Mouse (Mus musculus) olfactory bulb, adult 2 months (tissue): ENCODE results near the gene Cd79b. TPM values are rescaled to one million over a fixed set of nuclear protein-coding genes. Genes with fewer than 3 reads are reported as not detected.

ENCODE experiments used
- H3K27ac ChIP-seq: fragments of 200-500 bp; 2 replicates; pipeline ENCODE4 v1.5.1; 2012; ENCODE audit warnings: low read depth, low read length; ENCODE audit not compliant: insufficient read depth
- H3K4me1 ChIP-seq: fragments of 200-500 bp; 2 replicates; pipeline ENCODE4 v1.6.1; 2012; ENCODE audit warnings: low read length; ENCODE audit not compliant: control insufficient read depth, insufficient read depth
- H3K4me3 ChIP-seq: fragments of 200-500 bp; 2 replicates; pipeline ENCODE4 v1.5.1; 2012; ENCODE audit warnings: mild to moderate bottlenecking, low read depth, low read length, moderate library complexity; ENCODE audit not compliant: insufficient read depth
- CTCF ChIP-seq: fragments of 200-500 bp; IDR thresholded peaks from 2 replicates; pipeline ENCODE4 v1.5.1; 2012; ENCODE audit warnings: low read depth, mild to moderate bottlenecking, low read length, moderate library complexity; ENCODE audit not compliant: insufficient read depth
- POLR2A ChIP-seq: fragments of 200-500 bp; IDR thresholded peaks from 2 replicates; pipeline ENCODE4 v1.6.1; 2012; ENCODE audit warnings: mild to moderate bottlenecking, low read depth, low read length, moderate library complexity; ENCODE audit not compliant: insufficient read depth
- WGBS: fragments of 180-500 bp; shearing (Covaris S2); methylation state at CpG from one replicate; pipeline ENCODE4 v1.1.7; 2018; 5-methylcytosine and 5-hydroxymethylcytosine counted together
- polyA plus RNA-seq: library from polyadenylated mRNA; stranded (reverse); fragments of >200 nt; gene quantifications from 2 replicates; pipeline ENCODE4 v1.2.4, GENCODE M21; 2012; ENCODE audit warnings: low replicate concordance; ENCODE audit not compliant: missing spikeins, insufficient read depth, insufficient read length

Cd79b gene
- polyA plus RNA-seq, 1 experiment, result not detected

DNA sequence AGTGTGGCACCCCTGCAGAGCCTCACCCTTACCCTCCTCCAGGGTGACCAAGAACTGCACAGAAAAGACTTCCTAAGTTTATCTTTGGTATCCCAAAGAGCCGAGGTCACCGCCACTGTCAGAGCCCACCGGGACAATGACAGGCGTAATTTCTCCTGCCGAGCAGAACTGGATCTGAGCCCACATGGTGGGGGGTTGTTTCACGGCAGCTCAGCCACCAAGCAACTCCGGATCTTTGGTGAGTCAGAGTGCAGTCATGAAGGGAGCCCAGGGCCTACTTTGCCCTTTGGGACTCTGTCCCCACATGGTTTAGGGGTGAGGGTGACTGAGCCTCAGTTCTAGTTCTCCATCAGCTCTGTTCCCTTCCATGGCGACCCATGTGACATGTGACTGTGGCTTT, 30.4 kb downstream of the Cd79b start:
- Histone ChIP-seq H3K4me3 (no peak overlapping the region), H3K27ac (no peak overlapping the region), H3K4me1 (0 out of 2 replicates have a peak, but pooled peaks cover 4% of the 10 kb centered on the region)
- no peak for TF ChIP-seq POLR2A
- TF ChIP-seq CTCF, result no peak
- WGBS, result 42% methylated on average over 8 of the region's 8 CpGs

DNA sequence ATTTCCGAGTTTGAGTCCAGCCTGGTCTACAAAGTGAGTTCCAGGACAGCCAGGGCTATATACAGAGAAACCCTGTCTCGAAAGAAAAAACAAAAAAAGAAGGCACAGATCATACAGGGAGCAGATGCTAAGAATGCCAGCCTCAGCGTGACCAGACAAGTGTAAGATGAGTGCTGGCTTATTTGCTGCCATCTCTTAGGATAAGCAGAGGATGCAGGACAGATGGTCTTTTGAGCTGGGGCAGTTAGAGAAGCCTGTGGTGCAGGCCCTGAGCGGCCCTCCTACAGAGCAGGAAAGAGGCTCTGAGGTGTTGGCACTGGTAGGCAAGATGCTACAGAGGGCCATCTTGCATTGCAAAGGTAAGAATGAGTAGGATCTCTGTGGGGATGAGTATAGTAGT, 31.2 kb downstream of the Cd79b start:
- Histone ChIP-seq H3K4me3 (no peak overlapping the region), H3K4me1 (0 out of 2 replicates have a peak, but pooled peaks cover 4% of the 10 kb centered on the region), H3K27ac (no peak overlapping the region)
- WGBS, result 86% methylated on average over 4 of the region's 4 CpGs
- TF ChIP-seq CTCF, result no peak
- TF ChIP-seq POLR2A, result no peak

DNA sequence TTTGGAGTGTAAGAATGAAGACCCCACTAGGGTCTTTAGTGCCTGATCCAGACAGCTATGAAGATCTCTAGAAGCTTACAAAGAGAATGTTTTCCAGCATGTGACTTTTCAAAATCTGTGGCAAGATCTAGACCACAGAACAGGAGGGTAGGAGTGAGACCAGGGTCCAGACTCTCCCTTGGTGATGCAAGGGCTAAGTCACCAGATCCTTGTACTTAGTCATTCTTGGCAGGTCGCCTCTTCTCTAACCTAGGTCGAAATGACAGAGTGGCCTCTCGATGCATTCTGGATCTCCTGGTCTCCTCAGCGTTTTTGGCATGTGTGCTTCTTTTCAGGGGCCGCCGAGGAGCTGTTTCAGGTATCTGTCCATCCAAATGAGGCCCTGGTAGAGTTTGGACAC, 32.1 kb downstream of the Cd79b start:
- H3K4me3 ChIP-seq, result no peak overlapping the region
- H3K4me1 ChIP-seq, result 0 out of 2 replicates have a peak, but pooled peaks cover 4% of the 10 kb centered on the region
- TF ChIP-seq POLR2A, result no peak
- no peak for TF ChIP-seq CTCF
- 88% methylated on average over 6 of the region's 6 CpGs for WGBS
- no peak overlapping the region for H3K27ac ChIP-seq

DNA sequence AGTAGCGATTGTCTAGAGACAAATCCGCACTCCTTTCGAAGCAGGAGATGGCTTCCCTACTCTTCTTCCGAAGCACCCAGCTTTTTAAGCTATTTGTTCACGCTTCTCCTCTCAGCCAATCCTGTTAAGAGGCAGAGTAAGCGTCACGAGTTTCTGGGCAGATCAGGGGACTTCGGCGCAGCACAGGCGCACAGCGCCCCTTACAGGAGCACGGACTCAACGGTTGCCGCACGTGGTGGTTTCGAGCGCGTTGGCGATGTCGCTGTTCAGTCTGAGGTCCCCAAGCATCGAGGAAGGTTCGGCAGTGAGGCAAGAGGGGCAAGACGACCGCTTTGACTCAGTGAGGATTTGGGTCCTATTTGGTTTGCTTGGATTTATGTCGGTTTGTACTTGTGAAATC, 38.1 kb downstream of the Cd79b start, which contains the start of gene Tcam1:
Gene Tcam1, plus strand, starts transcription at position 219 of the 400 bp plus-strand sequence.
- Histone ChIP-seq H3K27ac (no peak within 1 kb of the TSS), H3K4me1 (peaks cover 4% of the 10 kb centered on the region), H3K4me3 (no peak within 1 kb of the TSS)
- no peak for TF ChIP-seq POLR2A
- TF ChIP-seq CTCF, result peak; percentile 59
- WGBS, result 5% methylated on average over 25 of the region's 25 CpGs

DNA sequence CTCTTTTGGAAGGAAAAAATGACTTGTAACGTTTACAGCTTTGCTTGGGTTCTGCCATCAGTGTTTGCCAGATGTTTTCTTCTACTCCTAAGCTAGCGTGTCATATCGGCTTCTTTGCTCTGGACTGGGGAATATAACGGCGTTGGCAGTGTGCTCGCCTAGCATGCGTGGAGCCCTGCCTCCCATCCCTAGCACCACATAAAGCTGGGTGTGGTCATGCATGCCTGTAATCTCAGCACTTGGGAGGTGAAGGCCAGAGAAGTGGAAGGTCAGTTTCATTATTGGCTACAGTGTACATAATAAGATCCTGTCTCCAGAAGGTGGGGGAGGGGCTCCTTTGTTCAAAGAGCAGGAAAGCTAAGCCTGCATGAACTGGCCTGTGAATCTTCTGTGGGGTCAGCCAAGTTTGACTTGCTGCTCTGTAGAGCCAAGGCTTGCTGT, 39.6 kb downstream of the Cd79b start:
- 79% methylated on average over 7 of the region's 7 CpGs for WGBS
- no peak overlapping the region for H3K27ac ChIP-seq
- no peak for TF ChIP-seq POLR2A
- TF ChIP-seq CTCF, result no peak
- H3K4me3 ChIP-seq, result no peak overlapping the region
- H3K4me1 ChIP-seq, result peaks cover 11% of the 10 kb centered on the region

DNA sequence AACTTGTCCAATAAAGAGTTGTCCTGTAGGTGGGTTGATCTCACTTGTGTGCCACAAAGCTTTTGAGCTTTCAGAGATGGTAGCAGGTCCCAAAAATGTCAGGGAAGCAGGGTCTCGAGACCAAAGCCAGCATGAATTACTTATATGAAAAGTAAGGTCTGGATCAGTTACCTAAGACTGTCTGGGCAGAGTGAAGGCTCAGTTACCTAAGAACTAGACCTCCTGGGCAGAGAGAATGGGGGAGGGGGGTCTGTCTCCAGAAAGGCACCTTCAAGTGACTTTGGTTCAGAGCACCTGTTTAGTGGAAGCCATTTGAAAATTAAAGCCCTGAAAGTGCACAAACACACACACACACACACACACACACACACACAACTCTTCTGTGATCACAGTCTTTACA, 40.2 kb downstream of the Cd79b start:
- Histone ChIP-seq H3K27ac (no peak overlapping the region), H3K4me1 (peaks cover 12% of the 10 kb centered on the region), H3K4me3 (no peak overlapping the region)
- TF ChIP-seq CTCF, result no peak
- no peak for TF ChIP-seq POLR2A
- WGBS, result 91% methylated on average over 1 of the region's 1 CpGs

DNA sequence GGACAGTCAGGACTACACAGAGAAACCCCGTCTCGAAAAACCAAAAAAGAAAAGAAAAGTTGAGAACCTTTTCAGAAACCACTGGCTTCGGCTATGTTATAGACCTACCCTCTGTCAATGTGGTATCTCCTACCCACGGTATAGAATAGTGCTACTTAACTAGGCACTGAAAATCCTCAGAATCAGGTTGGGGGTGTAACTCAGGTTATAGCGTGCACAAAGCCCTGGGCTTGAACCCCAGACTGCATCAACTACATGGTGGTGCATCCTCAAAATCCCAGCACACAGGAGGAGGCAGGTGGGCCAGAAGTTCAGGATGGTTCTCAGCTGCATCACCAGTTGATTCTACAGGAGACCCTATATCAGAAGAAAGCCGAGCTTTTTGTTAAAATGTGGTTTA, 40.8 kb downstream of the Cd79b start:
- TF ChIP-seq POLR2A, result no peak
- no peak for TF ChIP-seq CTCF
- no peak overlapping the region for H3K27ac ChIP-seq
- peaks cover 17% of the 10 kb centered on the region for H3K4me1 ChIP-seq
- H3K4me3 ChIP-seq, result no peak overlapping the region
- 96% methylated on average over 6 of the region's 6 CpGs for WGBS

DNA sequence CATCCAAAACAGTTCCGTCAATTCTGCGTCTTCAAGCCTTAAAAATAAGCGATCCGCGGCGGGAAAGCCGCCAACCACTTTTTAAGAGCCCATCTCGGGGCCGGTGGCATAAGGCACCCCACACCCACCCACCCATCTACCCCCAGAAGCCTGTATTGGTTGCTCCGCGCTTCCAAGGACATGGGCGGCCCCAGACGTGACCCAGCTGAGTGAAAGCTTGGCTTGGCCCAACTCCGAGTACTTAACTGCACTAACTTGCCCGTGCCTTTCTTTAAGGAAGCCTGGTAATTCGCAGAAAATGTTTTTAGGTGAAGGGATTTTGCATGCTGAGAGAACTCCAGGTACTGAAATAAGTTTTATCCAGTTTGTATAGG, 41.3 kb downstream of the Cd79b start:
- peak overlapping the region; percentile 67; the same call in 1 of the 2 replicates for H3K27ac ChIP-seq
- H3K4me3 ChIP-seq, result peak overlapping the region; percentile 77
- peaks cover 21% of the 10 kb centered on the region for H3K4me1 ChIP-seq
- 13% methylated on average over 16 of the region's 16 CpGs for WGBS
- TF ChIP-seq POLR2A (no peak), CTCF (no peak)

DNA sequence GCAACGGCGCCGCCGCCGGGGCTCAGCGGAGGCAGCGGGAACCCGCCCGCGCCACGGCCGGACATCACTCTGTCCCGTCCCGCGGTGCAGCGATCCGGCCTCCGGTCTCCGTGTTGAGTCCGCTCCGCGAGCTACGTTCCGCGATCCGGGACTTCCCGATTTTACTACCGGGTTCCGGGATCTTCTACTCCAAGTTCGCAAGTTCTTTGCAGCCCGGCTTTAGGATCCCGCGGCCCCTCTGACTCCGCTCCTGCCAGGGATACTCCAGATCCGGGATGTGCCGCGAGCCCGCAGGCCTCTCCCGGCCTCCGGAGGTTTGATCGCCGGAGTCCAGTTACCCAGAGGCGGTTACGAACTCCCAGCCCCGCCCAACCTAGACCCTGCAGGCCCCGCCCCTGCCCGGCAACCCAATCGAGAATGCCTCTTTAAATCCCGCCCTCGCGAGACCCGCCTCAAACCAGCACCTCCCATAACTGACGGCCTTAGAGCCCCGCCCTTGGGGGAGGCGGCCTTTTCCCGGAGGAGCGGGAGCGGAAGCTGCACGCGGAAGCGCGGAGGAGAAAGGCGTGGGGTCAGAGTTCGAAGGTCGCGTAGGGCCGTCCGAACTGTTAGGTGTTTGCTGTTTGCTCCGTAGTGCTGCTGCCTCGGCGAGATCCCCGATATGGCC, 41.8 kb downstream of the Cd79b start, which contains the start of gene Smarcd2:
Gene Smarcd2, minus strand, starts transcription at position 329 of the 667 bp plus-strand sequence.
- H3K27ac ChIP-seq, result peak within 1 kb of the TSS; percentile 67; the same call in 1 of the 2 replicates

More for the DNA sequence above, 41.8 kb downstream of the Cd79b start, which contains the start of gene Smarcd2:
- under 1% methylated on average over 72 of the region's 72 CpGs for WGBS
- TF ChIP-seq POLR2A (peak; percentile 42), CTCF (no peak)
- H3K4me1 ChIP-seq, result peaks cover 26% of the 10 kb centered on the region
- H3K4me3 ChIP-seq, result peak within 1 kb of the TSS; percentile 77
